Mouse (Mus musculus): ENCODE measurements around the gene Gigyf2. TPM values are rescaled to one million over a fixed set of nuclear protein-coding genes. Genes with fewer than 3 reads are reported as not detected.

Gene Gigyf2
- polyA plus RNA-seq, 1 experiment from 2014 or later = 61.2 TPM

DNA sequence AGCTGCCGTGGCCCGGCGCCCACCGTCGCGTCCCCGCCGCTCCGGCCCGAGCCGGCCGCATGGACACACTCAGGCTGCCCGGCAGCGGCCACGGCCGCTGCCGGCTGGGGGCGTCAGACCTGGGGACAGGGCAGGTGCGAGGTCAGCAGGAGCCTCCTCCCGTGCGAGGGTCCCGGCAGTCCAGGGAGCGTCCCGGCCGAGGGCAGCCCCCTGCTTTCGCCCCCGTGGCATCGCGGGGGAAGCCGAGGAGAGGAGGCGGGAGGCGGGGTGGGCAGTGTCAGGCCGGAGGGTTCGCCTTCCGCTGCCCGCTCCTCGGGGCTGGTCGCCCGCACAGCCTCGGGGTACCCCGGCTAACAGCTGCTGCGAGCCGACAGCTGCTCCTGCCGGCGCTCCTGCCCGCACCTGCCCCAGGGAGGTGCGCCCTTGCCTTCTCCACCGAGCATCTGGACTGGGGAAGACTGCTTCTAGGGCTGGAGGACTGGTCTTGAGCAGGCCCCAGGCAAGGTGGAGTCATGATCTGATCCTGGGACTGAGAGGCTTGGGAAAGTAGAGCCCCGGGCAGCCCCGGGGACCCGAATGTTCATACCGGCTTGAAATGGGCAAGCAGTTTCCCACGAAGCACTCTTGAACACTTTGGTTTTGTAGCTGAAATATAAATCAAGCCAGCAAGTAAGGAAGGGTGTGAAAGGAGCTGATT lies 515 bp downstream of the Gigyf2 start:
- H3K4me3 ChIP-seq (ENCODE audit: low read depth, low read length) = peak overlapping the region; percentile 99
- no peaks in the 10 kb centered on the region for H3K27me3 ChIP-seq (ENCODE audit: control insufficient read depth, insufficient read depth, low read length)
- H3K4me1 ChIP-seq (ENCODE audit: control insufficient read depth, insufficient read depth, low read length) = peaks cover 9% of the 10 kb centered on the region; the same call in 1 of the 2 replicates
- H3K9me3 ChIP-seq (ENCODE audit: control insufficient read depth, low read depth, low read length) = no peaks in the 10 kb centered on the region
- H3K36me3 ChIP-seq (ENCODE audit: control insufficient read depth, insufficient read depth, low read length) = no peaks in the 10 kb centered on the region; the same call in 1 of the 2 replicates
- ATAC-seq (ENCODE audit: insufficient number of reproducible peaks, insufficient read depth, low FRiP score, low read depth) = peak; percentile 29; the same call in 1 of the 2 replicates
- WGBS = under 1% methylated on average over 53 of the region's 53 CpGs
- peak overlapping the region; percentile 92 for H3K9ac ChIP-seq (replicated peaks; ENCODE audit: low read depth, low read length)
- peak overlapping the region; percentile 62 for H3K4me2 ChIP-seq (replicated peaks; ENCODE audit: low read depth, low read length)
- peak overlapping the region; percentile 95 for H3K27ac ChIP-seq (ENCODE audit: low read length)

GRCm38 (mm10) chr1:87331774-87332173 lies 5.0 kb downstream of the Gigyf2 start:
- Histone ChIP-seq H3K4me2 (replicated peaks; ENCODE audit: low read depth, low read length) (no peak overlapping the region), H3K4me3 (ENCODE audit: low read depth, low read length) (no peak overlapping the region), H3K27me3 (ENCODE audit: control insufficient read depth, insufficient read depth, low read length) (no peaks in the 10 kb centered on the region), H3K9ac (replicated peaks; ENCODE audit: low read depth, low read length) (no peak overlapping the region), H3K4me1 (ENCODE audit: control insufficient read depth, insufficient read depth, low read length) (peaks cover 9% of the 10 kb centered on the region; the same call in 1 of the 2 replicates), H3K36me3 (ENCODE audit: control insufficient read depth, insufficient read depth, low read length) (peaks cover 15% of the 10 kb centered on the region), H3K9me3 (ENCODE audit: control insufficient read depth, low read depth, low read length) (no peaks in the 10 kb centered on the region), H3K27ac (ENCODE audit: low read length) (no peak overlapping the region)
- no peak for ATAC-seq (ENCODE audit: insufficient number of reproducible peaks, insufficient read depth, low FRiP score, low read depth)
- WGBS = 94% methylated on average over 4 of the region's 4 CpGs

- Histone ChIP-seq H3K4me3 (ENCODE audit: low read depth, low read length) (no peak overlapping the region), H3K36me3 (ENCODE audit: control insufficient read depth, insufficient read depth, low read length) (peaks cover 4% of the 10 kb centered on the region; the same call in 1 of the 2 replicates), H3K9ac (replicated peaks; ENCODE audit: low read depth, low read length) (no peak overlapping the region), H3K27me3 (ENCODE audit: control insufficient read depth, insufficient read depth, low read length) (no peaks in the 10 kb centered on the region), H3K4me1 (ENCODE audit: control insufficient read depth, insufficient read depth, low read length) (no peaks in the 10 kb centered on the region), H3K4me2 (replicated peaks; ENCODE audit: low read depth, low read length) (no peak overlapping the region), H3K27ac (ENCODE audit: low read length) (no peak overlapping the region), H3K9me3 (ENCODE audit: control insufficient read depth, low read depth, low read length) (no peaks in the 10 kb centered on the region)
- ATAC-seq (ENCODE audit: insufficient number of reproducible peaks, insufficient read depth, low FRiP score, low read depth) = no peak
- 83% methylated on average over 2 of the region's 2 CpGs for WGBS
These were observed 23.8 kb downstream of the Gigyf2 start for GRCm38 (mm10) chr1:87350576-87350975.

- Histone ChIP-seq H3K4me3 (ENCODE audit: low read depth, low read length) (no peak overlapping the region), H3K27me3 (ENCODE audit: control insufficient read depth, insufficient read depth, low read length) (no peaks in the 10 kb centered on the region), H3K4me1 (ENCODE audit: control insufficient read depth, insufficient read depth, low read length) (no peaks in the 10 kb centered on the region), H3K9me3 (ENCODE audit: control insufficient read depth, low read depth, low read length) (no peaks in the 10 kb centered on the region), H3K4me2 (replicated peaks; ENCODE audit: low read depth, low read length) (no peak overlapping the region), H3K36me3 (ENCODE audit: control insufficient read depth, insufficient read depth, low read length) (peaks cover 10% of the 10 kb centered on the region; the same call in 1 of the 2 replicates), H3K9ac (replicated peaks; ENCODE audit: low read depth, low read length) (no peak overlapping the region), H3K27ac (ENCODE audit: low read length) (no peak overlapping the region)
- ATAC-seq (ENCODE audit: insufficient number of reproducible peaks, insufficient read depth, low FRiP score, low read depth) = no peak
- 38% methylated on average over 1 of the region's 1 CpGs for WGBS
These were observed 33.5 kb downstream of the Gigyf2 start for GRCm38 (mm10) chr1:87360276-87360675.

DNA sequence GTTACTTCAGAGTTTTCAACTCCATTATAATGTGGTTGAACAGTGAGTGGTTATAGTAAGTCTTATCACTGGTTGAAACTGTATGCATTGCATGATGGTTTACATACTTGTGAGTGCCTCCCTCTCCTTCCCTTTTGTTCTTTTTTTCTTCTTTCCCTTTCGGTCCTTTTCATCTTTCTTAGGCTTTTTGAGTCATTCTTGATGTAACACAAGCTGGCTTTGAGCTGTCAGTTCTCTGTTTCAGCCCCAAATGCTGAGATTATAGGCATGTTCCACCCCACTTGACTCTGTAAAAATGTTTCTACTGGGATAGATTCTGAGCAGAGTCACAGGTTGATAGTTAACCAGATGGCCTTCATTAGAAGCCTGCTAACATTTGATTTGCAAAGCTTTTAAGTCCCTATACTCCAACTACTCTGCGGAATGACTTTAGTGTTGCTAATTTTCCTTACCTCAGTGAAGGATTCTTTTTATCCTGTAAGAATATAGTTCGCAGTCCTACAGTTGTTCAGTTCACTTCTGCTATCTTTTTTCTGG lies 51.3 kb downstream of the Gigyf2 start:
- no peaks in the 10 kb centered on the region for H3K4me1 ChIP-seq (ENCODE audit: control insufficient read depth, insufficient read depth, low read length)
- H3K27ac ChIP-seq (ENCODE audit: low read length) = no peak overlapping the region
- H3K9me3 ChIP-seq (ENCODE audit: control insufficient read depth, low read depth, low read length) = no peaks in the 10 kb centered on the region
- H3K4me3 ChIP-seq (ENCODE audit: low read depth, low read length) = no peak overlapping the region
- no peaks in the 10 kb centered on the region for H3K27me3 ChIP-seq (ENCODE audit: control insufficient read depth, insufficient read depth, low read length)
- H3K4me2 ChIP-seq (replicated peaks; ENCODE audit: low read depth, low read length) = no peak overlapping the region
- 83% methylated on average over 3 of the region's 3 CpGs for whole genome bisulfite sequencing
- ATAC-seq (ENCODE audit: insufficient number of reproducible peaks, insufficient read depth, low FRiP score, low read depth) = no peak
- no peak overlapping the region for H3K9ac ChIP-seq (replicated peaks; ENCODE audit: low read depth, low read length)
- peaks cover 6% of the 10 kb centered on the region for H3K36me3 ChIP-seq (ENCODE audit: control insufficient read depth, insufficient read depth, low read length)

DNA sequence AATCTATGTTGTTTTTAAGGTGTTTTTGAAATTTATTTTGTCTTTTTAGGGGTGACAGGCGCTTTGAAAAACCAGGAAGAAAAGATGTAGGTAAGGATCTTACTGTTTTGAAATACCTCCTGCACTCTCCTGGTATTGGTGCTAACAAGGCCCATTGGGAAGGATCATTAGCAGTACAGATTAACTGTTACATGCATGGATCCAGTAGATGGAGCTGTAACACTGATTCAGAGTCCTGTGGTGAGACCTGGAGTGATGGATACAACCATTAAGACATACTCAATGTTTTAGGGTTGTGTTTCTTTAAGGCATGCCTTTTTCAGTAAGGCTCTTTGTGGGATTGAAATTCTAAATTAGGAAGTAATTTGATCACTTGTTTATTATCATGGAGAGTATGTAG lies 53.1 kb downstream of the Gigyf2 start:
- Histone ChIP-seq H3K9me3 (ENCODE audit: control insufficient read depth, low read depth, low read length) (no peaks in the 10 kb centered on the region), H3K27ac (ENCODE audit: low read length) (no peak overlapping the region), H3K36me3 (ENCODE audit: control insufficient read depth, insufficient read depth, low read length) (peaks cover 2% of the 10 kb centered on the region), H3K4me3 (ENCODE audit: low read depth, low read length) (no peak overlapping the region), H3K4me1 (ENCODE audit: control insufficient read depth, insufficient read depth, low read length) (no peaks in the 10 kb centered on the region), H3K4me2 (replicated peaks; ENCODE audit: low read depth, low read length) (no peak overlapping the region), H3K9ac (replicated peaks; ENCODE audit: low read depth, low read length) (no peak overlapping the region), H3K27me3 (ENCODE audit: control insufficient read depth, insufficient read depth, low read length) (no peaks in the 10 kb centered on the region)
- 90% methylated on average over 1 of the region's 1 CpGs for WGBS
- no peak for ATAC-seq (ENCODE audit: insufficient number of reproducible peaks, insufficient read depth, low FRiP score, low read depth)

DNA sequence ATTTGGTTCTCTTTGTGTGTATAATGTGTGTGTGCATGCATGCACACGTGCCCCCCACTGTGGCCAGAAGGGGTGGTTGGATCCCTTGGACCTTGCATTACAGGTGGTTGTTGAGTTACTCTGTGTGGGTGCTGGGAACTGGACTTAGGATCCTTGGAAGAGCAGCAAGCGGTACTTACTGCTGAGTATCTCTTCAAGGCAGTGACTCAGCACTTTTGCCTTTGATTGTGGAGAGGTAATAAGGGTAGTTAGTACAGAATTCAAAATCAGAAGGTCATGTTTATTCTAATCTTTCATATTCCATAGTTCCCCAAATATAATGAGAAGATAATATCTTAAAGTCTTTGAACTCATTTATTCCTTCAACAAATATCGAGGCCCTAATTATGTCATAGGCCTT lies 54.4 kb downstream of the Gigyf2 start:
- H3K9ac ChIP-seq (replicated peaks; ENCODE audit: low read depth, low read length) = no peak overlapping the region
- 92% methylated on average over 3 of the region's 3 CpGs for WGBS
- H3K4me1 ChIP-seq (ENCODE audit: control insufficient read depth, insufficient read depth, low read length) = no peaks in the 10 kb centered on the region
- no peaks in the 10 kb centered on the region for H3K9me3 ChIP-seq (ENCODE audit: control insufficient read depth, low read depth, low read length)
- no peak overlapping the region for H3K27ac ChIP-seq (ENCODE audit: low read length)
- no peaks in the 10 kb centered on the region for H3K27me3 ChIP-seq (ENCODE audit: control insufficient read depth, insufficient read depth, low read length)
- no peak overlapping the region for H3K4me2 ChIP-seq (replicated peaks; ENCODE audit: low read depth, low read length)
- H3K36me3 ChIP-seq (ENCODE audit: control insufficient read depth, insufficient read depth, low read length) = peaks cover 2% of the 10 kb centered on the region
- no peak for ATAC-seq (ENCODE audit: insufficient number of reproducible peaks, insufficient read depth, low FRiP score, low read depth)
- no peak overlapping the region for H3K4me3 ChIP-seq (ENCODE audit: low read depth, low read length)

DNA sequence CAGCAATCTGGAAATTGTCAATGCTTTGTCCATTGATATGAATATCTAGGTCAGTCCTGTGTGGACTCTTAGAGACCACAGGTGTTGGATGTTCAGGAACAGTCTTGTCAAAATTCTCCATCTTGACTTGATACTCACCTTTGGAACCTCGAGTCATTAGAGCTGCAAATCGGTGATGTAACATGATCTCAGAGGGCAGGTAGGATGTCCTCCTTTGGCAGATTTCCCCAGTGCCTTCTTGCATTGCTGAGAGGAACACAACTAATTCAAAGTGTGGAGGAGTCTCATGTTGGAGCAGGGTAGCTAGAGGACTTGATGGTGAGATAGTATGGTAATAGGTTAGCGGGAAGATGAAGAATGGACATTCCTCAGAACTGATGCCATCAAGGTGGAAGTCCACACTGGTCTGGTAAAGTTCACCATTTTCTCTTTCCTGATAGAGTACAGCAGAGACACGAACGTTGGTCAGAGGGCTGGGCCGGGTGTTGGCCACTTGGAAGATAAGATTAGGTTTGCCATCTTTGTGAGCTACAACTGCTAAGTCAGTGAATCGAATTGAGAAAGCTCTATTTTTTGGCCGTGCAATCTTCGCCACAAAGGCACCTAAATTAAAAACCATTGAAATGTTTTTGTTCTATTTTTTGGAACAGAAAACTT lies 59.8 kb downstream of the Gigyf2 start:
- no peak for ATAC-seq (ENCODE audit: insufficient number of reproducible peaks, insufficient read depth, low FRiP score, low read depth)
- H3K36me3 ChIP-seq (ENCODE audit: control insufficient read depth, insufficient read depth, low read length) = peaks cover 15% of the 10 kb centered on the region
- H3K27ac ChIP-seq (ENCODE audit: low read length) = no peak overlapping the region
- H3K4me1 ChIP-seq (ENCODE audit: control insufficient read depth, insufficient read depth, low read length) = no peaks in the 10 kb centered on the region
- WGBS = 86% methylated on average over 9 of the region's 9 CpGs
- no peak overlapping the region for H3K9ac ChIP-seq (replicated peaks; ENCODE audit: low read depth, low read length)
- H3K9me3 ChIP-seq (ENCODE audit: control insufficient read depth, low read depth, low read length) = no peaks in the 10 kb centered on the region
- H3K4me2 ChIP-seq (replicated peaks; ENCODE audit: low read depth, low read length) = no peak overlapping the region
- no peaks in the 10 kb centered on the region for H3K27me3 ChIP-seq (ENCODE audit: control insufficient read depth, insufficient read depth, low read length)
- no peak overlapping the region for H3K4me3 ChIP-seq (ENCODE audit: low read depth, low read length)

All from stomach, embryonic 14.5 days (tissue).